Mouse (Mus musculus): ENCODE data around the gene Lcp2. TPM values are rescaled to one million over a fixed set of nuclear protein-coding genes. Genes with fewer than 3 reads are reported as not detected.

Lcp2 gene
- polyA plus RNA-seq, 1 experiment, result 2.2 TPM

Other genes starting within 250 kb of the Lcp2 start
- not detected in 2 replicates for gene Kcnmb1, start 83.9 kb upstream of the Lcp2 start, polyA plus RNA-seq (2012; ENCODE audit: insufficient read depth, insufficient read length, missing spikeins)
- not detected in 2 replicates for gene Kcnip1, start 53.8 kb upstream of the Lcp2 start, polyA plus RNA-seq (2012; ENCODE audit: insufficient read depth, insufficient read length, missing spikeins)
- gene 4930469K13Rik, start 51.6 kb downstream of the Lcp2 start, polyA plus RNA-seq (2012; ENCODE audit: insufficient read depth, insufficient read length, missing spikeins), result not detected in 2 replicates
- not detected in 2 replicates for gene Foxi1, start 161.2 kb downstream of the Lcp2 start, polyA plus RNA-seq (2012; ENCODE audit: insufficient read depth, insufficient read length, missing spikeins)

All from brown adipose tissue, adult 24 weeks (tissue).